Mouse (Mus musculus): ENCODE results near the gene Hdac5.

Hdac5 gene

GRCm38 (mm10) chr11:102230006-102230741 is at the start of gene Hdac5:
Hdac5 (minus strand) TSS chr11:102230166.
- peak; percentile 98 for DNase-seq (ENCODE audit: low spot score)

DNA sequence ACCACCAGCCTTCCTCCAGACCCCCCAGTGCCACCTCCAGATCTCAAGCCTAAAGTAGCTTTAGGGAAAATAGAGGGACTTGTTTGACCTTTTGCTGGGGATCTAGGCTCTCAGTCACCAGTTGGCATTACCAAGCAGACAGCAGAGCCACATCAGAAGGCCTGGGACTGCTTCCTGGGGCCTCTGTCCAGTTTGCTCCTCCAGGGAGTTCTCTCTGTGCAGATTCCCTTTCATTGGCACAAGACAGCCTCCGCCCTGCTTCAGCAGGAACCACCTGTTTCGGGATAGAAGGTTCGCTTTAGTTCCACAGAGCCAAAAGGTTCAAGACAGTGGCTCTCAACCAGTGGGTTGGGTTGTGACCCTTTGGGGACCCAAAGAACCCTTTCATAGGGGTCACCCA is 49.6 kb upstream of the Hdac5 start:
- no peak for DNase-seq (ENCODE audit: low spot score)

- no peak for DNase-seq (ENCODE audit: low spot score)
Observed at GRCm38 (mm10) chr11:102277754-102278153, 47.8 kb upstream of the Hdac5 start.

DNA sequence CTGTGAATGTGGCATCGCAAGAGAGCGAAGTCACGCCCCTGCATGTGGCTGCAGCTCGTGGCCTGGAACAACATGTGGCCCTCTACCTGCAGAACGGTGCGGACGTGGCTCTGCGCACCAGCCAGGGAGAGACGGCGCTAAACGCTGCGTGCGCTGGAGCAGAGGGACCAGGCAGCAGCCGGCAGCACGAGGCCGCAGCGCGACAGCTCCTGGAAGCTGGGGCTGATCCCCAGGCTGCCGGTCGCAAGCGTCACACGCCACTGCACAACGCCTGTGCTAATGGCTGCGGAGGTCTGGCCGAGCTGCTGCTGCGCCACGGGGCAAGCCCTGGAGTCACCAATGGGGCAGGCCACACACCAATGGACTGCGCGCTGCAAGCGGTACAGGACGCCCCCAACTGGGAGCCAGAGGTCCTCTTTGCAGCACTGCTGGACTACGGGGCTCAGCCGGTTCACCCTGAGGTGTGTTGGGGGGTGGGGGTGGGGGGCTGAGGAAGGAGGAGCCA is 46.5 kb upstream of the Hdac5 start:
- DNase-seq (ENCODE audit: low spot score) = no peak

DNA sequence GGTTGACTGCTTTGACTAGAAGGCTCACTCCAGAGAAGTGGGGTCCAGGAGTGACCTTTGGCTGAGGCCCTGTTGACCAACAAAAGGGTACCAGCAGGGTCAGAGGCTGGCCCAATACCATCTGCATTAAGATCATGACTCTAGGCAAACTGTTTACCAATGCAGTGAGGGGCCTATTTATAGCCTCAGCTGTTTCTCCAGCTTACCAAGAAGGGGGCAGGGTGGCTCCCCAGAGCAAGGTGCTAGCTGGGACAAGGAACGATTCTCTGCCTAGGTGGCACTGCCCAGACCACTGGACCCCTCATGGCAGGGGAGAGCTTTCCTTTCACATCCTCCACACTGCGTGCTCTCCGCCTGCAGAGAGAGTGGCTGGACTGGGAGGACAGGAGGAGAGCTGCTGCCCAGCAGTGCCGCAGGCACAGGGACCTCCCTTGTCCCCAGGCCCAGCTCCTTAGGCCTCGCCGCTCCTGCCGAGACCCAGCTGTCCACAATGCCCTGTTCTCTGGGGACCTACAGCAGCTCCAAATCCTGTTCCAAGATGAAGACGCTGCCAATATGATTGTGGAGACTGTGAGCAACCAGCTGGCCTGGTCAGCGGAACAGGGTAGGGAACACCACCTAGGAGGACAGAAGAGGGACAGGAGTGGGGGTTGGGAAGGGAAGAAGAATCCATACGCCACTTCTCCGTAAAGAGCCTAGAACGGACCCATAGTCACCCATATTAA is 38.7 kb upstream of the Hdac5 start, which contains the start of gene Asb16:
Asb16 (plus strand) TSS at position 224 of the 725 bp plus-strand sequence.
- no peak for DNase-seq (ENCODE audit: low spot score)

DNA sequence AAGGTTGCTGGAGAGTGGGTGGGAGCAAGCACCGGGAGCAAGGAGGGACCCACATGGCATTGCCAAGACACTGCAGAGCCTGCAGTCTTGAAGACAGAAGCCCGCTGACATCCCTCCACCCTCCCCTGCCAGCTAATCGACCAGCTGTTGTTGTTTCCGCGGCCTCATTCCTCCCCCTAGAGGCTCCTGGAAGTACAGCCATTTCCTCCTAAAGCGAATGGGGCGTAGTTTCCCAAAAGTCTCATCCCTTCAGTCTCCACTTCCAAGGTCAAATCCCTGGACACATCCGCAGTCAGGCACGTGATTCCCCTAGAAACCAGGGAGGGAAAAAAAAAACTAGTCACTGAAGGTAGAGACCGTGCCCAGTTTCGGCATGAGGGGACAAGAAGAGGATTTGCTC is 37.5 kb upstream of the Hdac5 start:
- peak; percentile 39 for DNase-seq (ENCODE audit: low spot score)

- DNase-seq (ENCODE audit: low spot score) = no peak
Observed at GRCm38 (mm10) chr11:102266631-102267355, 36.8 kb upstream of the Hdac5 start.

GRCm38 (mm10) chr11:102265816-102266215 is 35.9 kb upstream of the Hdac5 start:
- no peak for DNase-seq (ENCODE audit: low spot score)

DNA sequence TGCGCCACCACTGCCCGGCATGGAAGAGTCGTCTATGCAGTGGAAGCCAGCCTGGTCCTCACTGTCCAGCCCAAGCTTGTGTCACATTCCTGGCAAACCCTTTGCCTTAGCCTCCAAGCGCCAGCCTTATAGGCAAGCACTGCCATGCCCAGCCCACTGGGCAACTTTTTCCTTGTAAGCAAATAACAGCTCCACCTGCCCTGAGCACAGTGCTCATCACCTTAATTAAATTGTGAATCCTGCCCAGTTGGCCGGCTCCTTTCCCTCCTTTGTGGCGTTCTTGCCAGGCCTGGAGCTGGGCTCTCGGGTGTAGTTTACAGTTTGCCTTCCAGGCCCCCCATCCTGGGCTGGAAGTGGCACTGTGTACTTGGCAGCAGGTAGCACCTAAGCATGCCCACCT is 33.2 kb upstream of the Hdac5 start:
- no peak for DNase-seq (ENCODE audit: low spot score)

DNA sequence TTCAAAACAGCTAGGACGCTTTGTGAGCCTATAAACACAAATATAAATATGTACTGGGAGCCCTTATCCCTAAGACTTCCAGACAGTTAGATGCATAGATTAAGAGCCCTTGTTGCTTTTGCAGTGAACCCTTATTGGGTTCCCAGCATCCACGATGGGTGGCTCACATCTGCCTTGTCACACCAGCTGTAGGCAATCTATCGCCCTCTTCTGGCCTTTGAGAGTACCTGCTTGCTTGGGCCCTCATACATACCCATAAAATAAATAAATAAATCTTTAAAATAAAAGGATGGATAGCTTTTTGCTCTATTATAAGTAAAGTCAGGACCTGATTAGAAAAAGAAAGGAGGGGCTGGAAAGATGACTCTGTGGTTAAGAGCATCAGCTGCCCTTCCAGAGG is 28.6 kb upstream of the Hdac5 start:
- no peak for DNase-seq (ENCODE audit: low spot score)

GRCm38 (mm10) chr11:102258095-102258494 is 28.1 kb upstream of the Hdac5 start:
- no peak for DNase-seq (ENCODE audit: low spot score)

GRCm38 (mm10) chr11:102257514-102257913 is 27.5 kb upstream of the Hdac5 start:
- DNase-seq (ENCODE audit: low spot score) = no peak

GRCm38 (mm10) chr11:102249351-102250090 is 19.6 kb upstream of the Hdac5 start:
- DNase-seq (ENCODE audit: low spot score) = no peak

- DNase-seq (ENCODE audit: low spot score) = peak; percentile 90
Observed at GRCm38 (mm10) chr11:102248630-102249230, 18.8 kb upstream of the Hdac5 start, which contains the start of gene BC030867. BC030867 (plus strand) TSS chr11:102248882.

- DNase-seq (ENCODE audit: low spot score) = no peak
Observed at GRCm38 (mm10) chr11:102246871-102247270, 16.9 kb upstream of the Hdac5 start.

- DNase-seq (ENCODE audit: low spot score) = no peak
Observed at GRCm38 (mm10) chr11:102246273-102246635, 16.3 kb upstream of the Hdac5 start.

GRCm38 (mm10) chr11:102245581-102246272 is 15.8 kb upstream of the Hdac5 start:
- no peak for DNase-seq (ENCODE audit: low spot score)

- DNase-seq (ENCODE audit: low spot score) = peak; percentile 44
Observed at GRCm38 (mm10) chr11:102244926-102245449, 15.0 kb upstream of the Hdac5 start.

DNA sequence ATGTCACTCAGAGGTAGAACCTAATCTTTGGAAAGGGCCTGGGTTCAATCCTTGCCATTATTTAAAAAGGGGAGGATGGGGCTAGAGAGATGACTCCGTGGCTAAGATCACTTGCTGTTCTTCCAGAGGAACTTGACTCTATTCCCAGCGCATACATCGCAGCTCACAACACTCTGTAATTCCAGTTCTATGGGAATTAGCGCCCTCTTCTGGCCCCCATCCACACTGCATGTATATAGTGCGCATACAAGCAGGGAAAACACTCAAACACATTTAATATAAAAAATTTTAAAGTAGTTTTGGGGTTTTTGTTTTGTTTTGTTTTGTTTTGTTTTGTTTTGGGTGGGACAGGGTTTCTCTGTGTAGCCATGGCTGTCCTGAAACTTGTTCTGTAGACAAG is 11.9 kb upstream of the Hdac5 start:
- no peak for DNase-seq (ENCODE audit: low spot score)

- DNase-seq (ENCODE audit: low spot score) = no peak
Observed at GRCm38 (mm10) chr11:102241246-102241645, 11.3 kb upstream of the Hdac5 start.

DNA sequence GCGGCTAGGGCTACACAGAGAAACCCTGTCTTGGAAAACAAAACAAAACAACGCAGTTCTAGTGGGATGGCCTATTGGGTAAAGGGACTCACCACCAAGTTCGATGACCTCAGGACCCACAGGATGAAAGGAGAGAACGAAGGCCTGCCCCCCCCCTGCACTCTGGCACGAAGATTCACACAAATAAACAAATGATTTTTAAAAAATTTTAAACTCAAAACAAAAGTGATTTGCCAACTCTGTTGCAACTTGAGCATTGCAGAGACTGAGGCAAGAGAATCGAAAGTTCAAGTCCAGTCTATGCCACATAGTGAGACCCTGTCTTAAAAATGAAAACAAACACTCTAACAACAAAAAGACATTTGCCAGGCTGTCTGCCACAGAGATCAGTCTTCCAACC is 10.7 kb upstream of the Hdac5 start:
- DNase-seq (ENCODE audit: low spot score) = no peak

All from T-cell, adult 2 months (primary cell).